Mouse (Mus musculus): ENCODE results near the gene Ss18l1.

Gene Ss18l1

GRCm38 (mm10) chr2:180118661-180119438 lies 76.5 kb downstream of the Ss18l1 start, which contains the start of gene Osbpl2:
TSS of gene Osbpl2 (plus strand) at chr2:180119306.
- peak; percentile 100 for DNase-seq (ENCODE audit: low spot score)
